Mouse (Mus musculus) midbrain, embryonic 12.5 days (tissue): ENCODE results near the gene Abcc10. TPM values are rescaled to one million over a fixed set of nuclear protein-coding genes. Genes with fewer than 3 reads are reported as not detected.

Experiments
- ATAC-seq: fragments of 200-750 bp; cut with Nextera tagmentation; 2 replicates; pipeline ENCODE4 v1.8.0; 2017; ENCODE audit warnings: low read depth, moderate TSS enrichment, moderate library complexity; ENCODE audit not compliant: low FRiP score
- H3K27ac ChIP-seq: fragments of 300-500 bp; sonication (generic); replicated peaks from 2 replicates; pipeline ENCODE4 v1.5.1; 2016; ENCODE audit warnings: mild to moderate bottlenecking
- H3K27me3 ChIP-seq: fragments of 300-500 bp; sonication (generic); 2 replicates; pipeline ENCODE4 v1.6.1; 2016; ENCODE audit warnings: mild to moderate bottlenecking
- H3K36me3 ChIP-seq: fragments of 300-500 bp; sonication (generic); 2 replicates; pipeline ENCODE4 v1.6.1; 2016
- H3K4me1 ChIP-seq: fragments of 300-500 bp; sonication (generic); 2 replicates; pipeline ENCODE4 v1.6.1; 2016
- H3K4me2 ChIP-seq: fragments of 300-500 bp; sonication (generic); replicated peaks from 2 replicates; pipeline ENCODE4 v1.6.1; 2016; ENCODE audit warnings: mild to moderate bottlenecking, moderate library complexity
- H3K4me3 ChIP-seq: fragments of 300-500 bp; sonication (generic); 2 replicates; pipeline ENCODE4 v1.5.1; 2016; ENCODE audit warnings: mild to moderate bottlenecking
- H3K9ac ChIP-seq: fragments of 300-500 bp; sonication (generic); replicated peaks from 2 replicates; pipeline ENCODE4 v1.6.1; 2016; ENCODE audit warnings: mild to moderate bottlenecking, moderate library complexity
- H3K9me3 ChIP-seq: fragments of 300-500 bp; sonication (generic); 2 replicates; pipeline ENCODE4 v1.6.1; 2016; ENCODE audit warnings: mild to moderate bottlenecking
- WGBS: fragments of 180-500 bp; shearing (Covaris S2); methylation state at CpG from one replicate; pipeline ENCODE4 v1.1.7; 2016; 5-methylcytosine and 5-hydroxymethylcytosine counted together
- polyA plus RNA-seq: library from polyadenylated mRNA; unstranded; fragments of >200 nt; fragmentation: Nextera tagmentation; extraction: Ambion mirVana; gene quantifications from 2 replicates; pipeline ENCODE4 v1.2.1, GENCODE M21; 2016

The Abcc10 gene
- polyA plus RNA-seq, 1 experiment from 2014 or later, result 11.1 TPM

GRCm38 (mm10) chr17:46268026-46268720 lies 60.0 kb downstream of the Abcc10 start:
- Histone ChIP-seq H3K27ac (no peak overlapping the region), H3K9ac (no peak overlapping the region), H3K4me3 (no peak overlapping the region), H3K36me3 (peaks cover 77% of the 10 kb centered on the region), H3K4me1 (no peaks in the 10 kb centered on the region), H3K27me3 (no peaks in the 10 kb centered on the region), H3K4me2 (no peak overlapping the region), H3K9me3 (no peaks in the 10 kb centered on the region)
- ATAC-seq, result no peak
- WGBS, result 81% methylated on average over 10 of the region's 10 CpGs

GRCm38 (mm10) chr17:46267511-46267910 lies 60.6 kb downstream of the Abcc10 start:
- 83% methylated on average over 7 of the region's 7 CpGs for WGBS
- Histone ChIP-seq H3K4me2 (no peak overlapping the region), H3K36me3 (peaks cover 80% of the 10 kb centered on the region), H3K9ac (no peak overlapping the region), H3K4me3 (no peak overlapping the region), H3K9me3 (no peaks in the 10 kb centered on the region), H3K4me1 (no peaks in the 10 kb centered on the region), H3K27me3 (no peaks in the 10 kb centered on the region), H3K27ac (no peak overlapping the region)
- no peak for ATAC-seq

- H3K4me2 ChIP-seq, result no peak overlapping the region
- no peak overlapping the region for H3K27ac ChIP-seq
- H3K9ac ChIP-seq, result no peak overlapping the region
- whole genome bisulfite sequencing, result 71% methylated on average over 6 of the region's 6 CpGs
- no peaks in the 10 kb centered on the region for H3K9me3 ChIP-seq
- peaks cover 82% of the 10 kb centered on the region for H3K36me3 ChIP-seq
- no peak for ATAC-seq
- H3K4me1 ChIP-seq, result no peaks in the 10 kb centered on the region
- H3K4me3 ChIP-seq, result no peak overlapping the region
- no peaks in the 10 kb centered on the region for H3K27me3 ChIP-seq
Measured at GRCm38 (mm10) chr17:46266986-46267385, 61.2 kb downstream of the Abcc10 start.

- no peaks in the 10 kb centered on the region for H3K27me3 ChIP-seq
- H3K27ac ChIP-seq, result no peak overlapping the region
- no peak overlapping the region for H3K9ac ChIP-seq
- H3K4me2 ChIP-seq, result no peak overlapping the region
- H3K9me3 ChIP-seq, result no peaks in the 10 kb centered on the region
- WGBS, result 26% methylated on average over 14 of the region's 14 CpGs
- H3K4me1 ChIP-seq, result no peaks in the 10 kb centered on the region
- H3K4me3 ChIP-seq, result no peak overlapping the region
- H3K36me3 ChIP-seq, result peaks cover 83% of the 10 kb centered on the region
- 0 out of 2 replicates have a peak, but pooled peaks have one; percentile 27 for ATAC-seq
Measured at GRCm38 (mm10) chr17:46265918-46266618, 62.1 kb downstream of the Abcc10 start.

GRCm38 (mm10) chr17:46265502-46265901 lies 62.6 kb downstream of the Abcc10 start:
- Histone ChIP-seq H3K27me3 (no peaks in the 10 kb centered on the region), H3K27ac (no peak overlapping the region), H3K4me1 (no peaks in the 10 kb centered on the region), H3K9ac (no peak overlapping the region), H3K9me3 (no peaks in the 10 kb centered on the region), H3K36me3 (peaks cover 83% of the 10 kb centered on the region), H3K4me3 (no peak overlapping the region), H3K4me2 (no peak overlapping the region)
- 87% methylated on average over 12 of the region's 12 CpGs for WGBS
- no peak for ATAC-seq

GRCm38 (mm10) chr17:46262201-46262694 lies 65.9 kb downstream of the Abcc10 start:
- ATAC-seq, result no peak
- no peaks in the 10 kb centered on the region for H3K4me1 ChIP-seq
- H3K27ac ChIP-seq, result no peak overlapping the region
- H3K36me3 ChIP-seq, result peaks cover 84% of the 10 kb centered on the region
- no peak overlapping the region for H3K4me2 ChIP-seq
- H3K4me3 ChIP-seq, result no peak overlapping the region
- H3K9ac ChIP-seq, result no peak overlapping the region
- H3K27me3 ChIP-seq, result no peaks in the 10 kb centered on the region
- whole genome bisulfite sequencing, result 89% methylated on average over 5 of the region's 5 CpGs
- no peaks in the 10 kb centered on the region for H3K9me3 ChIP-seq

GRCm38 (mm10) chr17:46259675-46260074 lies 68.5 kb downstream of the Abcc10 start:
- ATAC-seq, result no peak
- H3K4me2 ChIP-seq, result no peak overlapping the region
- H3K4me1 ChIP-seq, result peaks cover 9% of the 10 kb centered on the region
- H3K36me3 ChIP-seq, result peaks cover 79% of the 10 kb centered on the region
- 92% methylated on average over 17 of the region's 17 CpGs for WGBS
- H3K27ac ChIP-seq, result no peak overlapping the region
- no peaks in the 10 kb centered on the region for H3K9me3 ChIP-seq
- no peak overlapping the region for H3K9ac ChIP-seq
- H3K27me3 ChIP-seq, result peaks cover 17% of the 10 kb centered on the region
- no peak overlapping the region for H3K4me3 ChIP-seq

- Histone ChIP-seq H3K27ac (no peak overlapping the region), H3K36me3 (peaks cover 67% of the 10 kb centered on the region), H3K4me2 (no peak overlapping the region), H3K4me3 (no peak overlapping the region), H3K27me3 (peaks cover 21% of the 10 kb centered on the region), H3K9ac (no peak overlapping the region), H3K9me3 (no peaks in the 10 kb centered on the region), H3K4me1 (peaks cover 15% of the 10 kb centered on the region)
- no peak for ATAC-seq
- WGBS, result 89% methylated on average over 30 of the region's 30 CpGs
Measured at GRCm38 (mm10) chr17:46258279-46259053, 69.7 kb downstream of the Abcc10 start.

GRCm38 (mm10) chr17:46255147-46255546 lies 73.0 kb downstream of the Abcc10 start:
- Histone ChIP-seq H3K4me3 (peak overlapping the region; percentile 76), H3K27me3 (peaks cover 21% of the 10 kb centered on the region), H3K4me2 (peak overlapping the region; percentile 98), H3K9ac (peak overlapping the region; percentile 20; the same call in 1 of the 2 replicates), H3K9me3 (no peaks in the 10 kb centered on the region), H3K36me3 (peaks cover 55% of the 10 kb centered on the region), H3K4me1 (peaks cover 20% of the 10 kb centered on the region), H3K27ac (no peak overlapping the region)
- no peak for ATAC-seq
- WGBS, result 32% methylated on average over 6 of the region's 6 CpGs

- Histone ChIP-seq H3K4me2 (peak overlapping the region; percentile 98), H3K9me3 (no peaks in the 10 kb centered on the region), H3K36me3 (peaks cover 53% of the 10 kb centered on the region), H3K4me3 (peak overlapping the region; percentile 76), H3K9ac (peak overlapping the region; percentile 75), H3K27me3 (peaks cover 21% of the 10 kb centered on the region), H3K27ac (peak overlapping the region; percentile 69; the same call in 1 of the 2 replicates), H3K4me1 (peaks cover 23% of the 10 kb centered on the region)
- WGBS, result under 1% methylated on average over 44 of the region's 54 CpGs
- ATAC-seq, result peak; percentile 45; the same call in 1 of the 2 replicates
Measured at GRCm38 (mm10) chr17:46254106-46254505, 74.0 kb downstream of the Abcc10 start.

- H3K27ac ChIP-seq, result peak within 1 kb of the TSS; percentile 69; the same call in 1 of the 2 replicates
- WGBS, result 2% methylated on average over 42 of the region's 48 CpGs
Measured at GRCm38 (mm10) chr17:46253452-46254084, 74.6 kb downstream of the Abcc10 start, which contains the start of gene Lrrc73. Gene Lrrc73, plus strand, starts transcription at chr17:46253531.

More at GRCm38 (mm10) chr17:46253452-46254084, 74.6 kb downstream of the Abcc10 start, which contains the start of gene Lrrc73:
- H3K4me3 ChIP-seq, result peak within 1 kb of the TSS; percentile 76
- H3K4me1 ChIP-seq, result peaks cover 28% of the 10 kb centered on the region
- peaks cover 21% of the 10 kb centered on the region for H3K27me3 ChIP-seq
- ATAC-seq, result peak; percentile 84
- no peaks in the 10 kb centered on the region for H3K9me3 ChIP-seq
- peaks cover 50% of the 10 kb centered on the region for H3K36me3 ChIP-seq
- peak within 1 kb of the TSS; percentile 98 for H3K4me2 ChIP-seq
- peak within 1 kb of the TSS; percentile 75 for H3K9ac ChIP-seq
